Mouse (Mus musculus): Measurements from ENCODE around the gene Vps13a. TPM values are rescaled to one million over a fixed set of nuclear protein-coding genes. Genes with fewer than 3 reads are reported as not detected.
"Not testable (repeated sequence)": the region's sequence is repeated elsewhere in the genome, so short reads cannot be mapped to it uniquely, and the experiment has no call there.

Gene Vps13a
- polyA plus RNA-seq, 1 experiment: 42.2 TPM

GRCm38 (mm10) chr19:16778578-16778977, 2.2 kb downstream of the Vps13a start:
- TF ChIP-seq EP300 (IDR thresholded peaks at IDR 0.05; ENCODE audit: insufficient read depth, low read depth, low read length) (no peak), CTCF (IDR thresholded peaks at IDR 0.05; ENCODE audit: low read depth, low read length) (no peak), POLR2A (IDR thresholded peaks at IDR 0.05; ENCODE audit: insufficient read depth, low read length) (no peak)
- Histone ChIP-seq H3K36me3 (ENCODE audit: control insufficient read depth, insufficient read depth, low read length, poor library complexity, severe bottlenecking) (no peaks in the 10 kb centered on the region), H3K4me3 (ENCODE audit: low read depth, low read length) (no peak overlapping the region), H3K27ac (ENCODE audit: insufficient read depth, low read length) (no peak overlapping the region), H3K9ac (ENCODE audit: low read depth, poor library complexity, severe bottlenecking) (no peak overlapping the region), H3K9me3 (replicated peaks; ENCODE audit: control insufficient read depth, insufficient read depth, low read length, poor library complexity, severe bottlenecking) (no peaks in the 10 kb centered on the region), H3K4me1 (ENCODE audit: control insufficient read depth, insufficient read depth, low read length) (no peaks in the 10 kb centered on the region), H3K27me3 (ENCODE audit: control insufficient read depth, insufficient read depth, low read length, poor library complexity, severe bottlenecking) (0 out of 2 replicates have a peak, but pooled peaks cover 2% of the 10 kb centered on the region)

GRCm38 (mm10) chr19:16777901-16778300, 2.8 kb downstream of the Vps13a start:
- Histone ChIP-seq H3K27ac (ENCODE audit: insufficient read depth, low read length) (no peak overlapping the region), H3K4me1 (ENCODE audit: control insufficient read depth, insufficient read depth, low read length) (no peaks in the 10 kb centered on the region), H3K4me3 (ENCODE audit: low read depth, low read length) (no peak overlapping the region), H3K9ac (ENCODE audit: low read depth, poor library complexity, severe bottlenecking) (no peak overlapping the region), H3K27me3 (ENCODE audit: control insufficient read depth, insufficient read depth, low read length, poor library complexity, severe bottlenecking) (0 out of 2 replicates have a peak, but pooled peaks cover 2% of the 10 kb centered on the region), H3K36me3 (ENCODE audit: control insufficient read depth, insufficient read depth, low read length, poor library complexity, severe bottlenecking) (no peaks in the 10 kb centered on the region), H3K9me3 (replicated peaks; ENCODE audit: control insufficient read depth, insufficient read depth, low read length, poor library complexity, severe bottlenecking) (no peaks in the 10 kb centered on the region)
- TF ChIP-seq CTCF (IDR thresholded peaks at IDR 0.05; ENCODE audit: low read depth, low read length): no peak
- TF ChIP-seq POLR2A (IDR thresholded peaks at IDR 0.05; ENCODE audit: insufficient read depth, low read length): no peak

GRCm38 (mm10) chr19:16777391-16777790, 3.3 kb downstream of the Vps13a start:
- H3K4me1 ChIP-seq (ENCODE audit: control insufficient read depth, insufficient read depth, low read length); H3K27ac ChIP-seq (ENCODE audit: insufficient read depth, low read length); H3K27me3 ChIP-seq (ENCODE audit: control insufficient read depth, insufficient read depth, low read length, poor library complexity, severe bottlenecking); H3K36me3 ChIP-seq (ENCODE audit: control insufficient read depth, insufficient read depth, low read length, poor library complexity, severe bottlenecking); H3K4me3 ChIP-seq (ENCODE audit: low read depth, low read length); H3K9me3 ChIP-seq (replicated peaks; ENCODE audit: control insufficient read depth, insufficient read depth, low read length, poor library complexity, severe bottlenecking); H3K9ac ChIP-seq (ENCODE audit: low read depth, poor library complexity, severe bottlenecking): not testable (repeated sequence)

GRCm38 (mm10) chr19:16773237-16774016, 7.3 kb downstream of the Vps13a start:
- H3K9ac ChIP-seq (ENCODE audit: low read depth, poor library complexity, severe bottlenecking): no peak overlapping the region
- no peaks in the 10 kb centered on the region for H3K4me1 ChIP-seq (ENCODE audit: control insufficient read depth, insufficient read depth, low read length)
- H3K27ac ChIP-seq (ENCODE audit: insufficient read depth, low read length): no peak overlapping the region
- no peak overlapping the region for H3K4me3 ChIP-seq (ENCODE audit: low read depth, low read length)
- H3K9me3 ChIP-seq (replicated peaks; ENCODE audit: control insufficient read depth, insufficient read depth, low read length, poor library complexity, severe bottlenecking): no peaks in the 10 kb centered on the region
- H3K27me3 ChIP-seq (ENCODE audit: control insufficient read depth, insufficient read depth, low read length, poor library complexity, severe bottlenecking): no peaks in the 10 kb centered on the region
- TF ChIP-seq EP300 (IDR thresholded peaks at IDR 0.05; ENCODE audit: insufficient read depth, low read depth, low read length) (no peak), CTCF (IDR thresholded peaks at IDR 0.05; ENCODE audit: low read depth, low read length) (peak; percentile 0)
- no peaks in the 10 kb centered on the region for H3K36me3 ChIP-seq (ENCODE audit: control insufficient read depth, insufficient read depth, low read length, poor library complexity, severe bottlenecking)

- Histone ChIP-seq H3K9ac (ENCODE audit: low read depth, poor library complexity, severe bottlenecking) (no peak overlapping the region), H3K27me3 (ENCODE audit: control insufficient read depth, insufficient read depth, low read length, poor library complexity, severe bottlenecking) (no peaks in the 10 kb centered on the region), H3K27ac (ENCODE audit: insufficient read depth, low read length) (no peak overlapping the region), H3K36me3 (ENCODE audit: control insufficient read depth, insufficient read depth, low read length, poor library complexity, severe bottlenecking) (no peaks in the 10 kb centered on the region), H3K9me3 (replicated peaks; ENCODE audit: control insufficient read depth, insufficient read depth, low read length, poor library complexity, severe bottlenecking) (no peaks in the 10 kb centered on the region), H3K4me1 (ENCODE audit: control insufficient read depth, insufficient read depth, low read length) (no peaks in the 10 kb centered on the region), H3K4me3 (ENCODE audit: low read depth, low read length) (no peak overlapping the region)
- TF ChIP-seq POLR2A (IDR thresholded peaks at IDR 0.05; ENCODE audit: insufficient read depth, low read length): no peak
Measured at GRCm38 (mm10) chr19:16767407-16767806, 13.3 kb downstream of the Vps13a start.

- H3K4me1 ChIP-seq (ENCODE audit: control insufficient read depth, insufficient read depth, low read length); H3K9ac ChIP-seq (ENCODE audit: low read depth, poor library complexity, severe bottlenecking); H3K27ac ChIP-seq (ENCODE audit: insufficient read depth, low read length); H3K4me3 ChIP-seq (ENCODE audit: low read depth, low read length); H3K36me3 ChIP-seq (ENCODE audit: control insufficient read depth, insufficient read depth, low read length, poor library complexity, severe bottlenecking); H3K27me3 ChIP-seq (ENCODE audit: control insufficient read depth, insufficient read depth, low read length, poor library complexity, severe bottlenecking); H3K9me3 ChIP-seq (replicated peaks; ENCODE audit: control insufficient read depth, insufficient read depth, low read length, poor library complexity, severe bottlenecking): not testable (repeated sequence)
Measured at GRCm38 (mm10) chr19:16757439-16757838, 23.3 kb downstream of the Vps13a start.

All from ES-Bruce4 (cell line).